Mouse (Mus musculus) testis, adult 2 months (tissue): Measurements from ENCODE around the gene Galnt10. TPM values are rescaled to one million over a fixed set of nuclear protein-coding genes. Genes with fewer than 3 reads are reported as not detected.
A peak's percentile ranks its signal among the peaks of the same experiment; 100 is the strongest.

ENCODE experiments used
- H3K27ac ChIP-seq: fragments of 200-500 bp; 2 replicates; pipeline ENCODE4 v1.5.1; 2012; ENCODE audit warnings: low read depth, low read length; ENCODE audit not compliant: control insufficient read depth, insufficient read depth
- H3K27me3 ChIP-seq: fragments of 200-500 bp; 2 replicates; pipeline ENCODE4 v1.6.1; 2012; ENCODE audit warnings: mild to moderate bottlenecking, low read length, moderate library complexity; ENCODE audit not compliant: control insufficient read depth, insufficient read depth
- H3K36me3 ChIP-seq: fragments of 200-500 bp; 2 replicates; pipeline ENCODE4 v1.6.1; 2012; ENCODE audit warnings: mild to moderate bottlenecking, low read length; ENCODE audit not compliant: control insufficient read depth, insufficient read depth
- H3K4me1 ChIP-seq: fragments of 200-500 bp; 2 replicates; pipeline ENCODE4 v1.6.1; 2012; ENCODE audit warnings: low read length; ENCODE audit not compliant: control insufficient read depth, insufficient read depth
- H3K4me3 ChIP-seq: fragments of 200-500 bp; 2 replicates; pipeline ENCODE4 v1.5.1; 2012; ENCODE audit warnings: low read depth, mild to moderate bottlenecking, low read length, moderate library complexity, mixed read lengths; ENCODE audit not compliant: control insufficient read depth
- CTCF ChIP-seq: fragments of 200-500 bp; IDR thresholded peaks from 2 replicates; pipeline ENCODE4 v1.5.1; 2012; ENCODE audit warnings: low read depth, mild to moderate bottlenecking, inconsistent platforms, low read length, moderate library complexity; ENCODE audit not compliant: control insufficient read depth, insufficient read depth, insufficient replicate concordance
- POLR2A ChIP-seq: fragments of 200-500 bp; IDR thresholded peaks from 2 replicates; pipeline ENCODE4 v1.6.1; 2012; ENCODE audit warnings: low read depth, mild to moderate bottlenecking, inconsistent platforms, low read length, moderate library complexity; ENCODE audit not compliant: control insufficient read depth
- polyA plus RNA-seq: library from polyadenylated mRNA; depleted of rRNA; stranded (reverse); fragments of >200 nt; gene quantifications from 2 replicates; pipeline ENCODE4 v1.2.3, GENCODE M21; 2012

Gene Galnt10
- polyA plus RNA-seq, 1 experiment = 25.9 TPM

DNA sequence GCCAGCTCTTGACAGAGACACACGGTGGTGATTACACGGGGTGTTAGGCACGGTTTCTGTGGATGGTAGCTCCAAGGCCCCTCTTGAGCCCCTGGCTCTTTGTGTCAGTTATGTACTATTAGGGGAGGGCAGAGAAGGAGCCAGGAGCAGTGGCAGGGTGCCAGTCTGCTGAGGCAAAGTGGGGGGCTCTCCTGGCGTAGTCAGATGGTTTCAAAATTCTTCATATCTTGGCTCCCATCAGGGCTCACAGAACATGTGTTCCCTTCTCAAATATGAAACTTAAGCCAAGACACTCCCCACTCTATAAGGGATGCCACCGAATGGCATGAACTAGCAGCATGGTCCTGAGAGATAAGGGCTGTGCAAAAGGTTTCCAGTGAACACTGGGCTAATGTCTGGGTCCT lies 20.8 kb upstream of the Galnt10 start:
- no peak overlapping the region for H3K4me3 ChIP-seq
- no peaks in the 10 kb centered on the region for H3K27me3 ChIP-seq
- no peak overlapping the region for H3K27ac ChIP-seq
- TF ChIP-seq CTCF (no peak), POLR2A (no peak)
- H3K36me3 ChIP-seq = no peaks in the 10 kb centered on the region
- H3K4me1 ChIP-seq = no peaks in the 10 kb centered on the region; the same call in 1 of the 2 replicates

DNA sequence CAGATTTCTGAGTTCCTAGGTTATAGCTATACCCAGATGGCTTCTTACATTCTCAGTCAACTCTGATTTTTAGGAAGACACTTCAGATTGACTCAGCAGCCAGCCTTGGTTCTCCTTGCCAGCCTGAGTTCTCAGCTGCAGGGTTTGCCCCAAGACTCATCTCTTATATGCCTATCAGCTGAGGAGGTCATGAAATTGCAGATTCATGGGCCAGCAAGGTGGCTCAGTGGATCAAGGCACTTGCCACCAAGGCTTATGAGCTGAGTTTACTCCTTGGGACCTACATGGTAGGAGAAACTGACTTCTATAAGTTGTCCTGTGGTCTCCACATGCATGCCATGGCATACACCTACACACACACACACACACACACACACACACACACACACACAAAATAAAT lies 19.8 kb upstream of the Galnt10 start:
- Histone ChIP-seq H3K27me3 (no peaks in the 10 kb centered on the region), H3K4me1 (no peaks in the 10 kb centered on the region; the same call in 1 of the 2 replicates)
- no peak for TF ChIP-seq POLR2A
- no peak for TF ChIP-seq CTCF

DNA sequence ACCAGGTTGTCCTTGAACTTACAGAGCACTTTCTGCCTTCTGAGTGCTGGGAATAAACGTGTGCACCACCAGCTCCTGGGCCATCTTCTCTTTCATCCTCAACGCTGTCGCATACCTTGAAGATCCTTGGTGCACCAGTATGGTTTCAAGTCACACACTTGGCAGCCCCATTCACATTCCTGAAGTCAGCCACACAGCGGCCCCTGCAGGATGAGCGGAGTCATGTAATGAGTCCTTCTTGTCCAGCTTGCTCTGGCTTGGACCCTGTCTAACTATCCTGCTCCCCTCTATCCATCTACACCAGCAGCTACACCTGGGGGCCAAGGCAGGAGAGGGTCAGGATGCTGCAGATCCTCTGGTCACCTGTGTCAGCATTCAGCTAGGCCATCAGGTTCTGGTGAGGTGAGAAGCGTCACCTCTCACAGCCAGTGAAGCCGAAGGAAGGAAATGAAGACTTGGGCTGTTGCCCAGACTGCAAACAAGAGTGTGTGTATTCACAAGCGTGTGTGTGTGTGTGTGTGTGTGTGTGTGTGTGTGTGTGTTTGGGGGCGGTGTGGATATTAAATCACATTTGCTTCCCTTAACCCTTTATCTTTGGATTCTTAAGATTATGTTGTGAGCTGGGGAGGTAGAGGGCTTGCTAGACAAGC lies 18.0 kb upstream of the Galnt10 start:
- no peak overlapping the region for H3K4me3 ChIP-seq
- no peaks in the 10 kb centered on the region for H3K4me1 ChIP-seq
- no peaks in the 10 kb centered on the region for H3K36me3 ChIP-seq

More for the DNA sequence above, 19.8 kb upstream of the Galnt10 start:
- Histone ChIP-seq H3K4me3 (no peak overlapping the region), H3K27ac (no peak overlapping the region), H3K36me3 (no peaks in the 10 kb centered on the region)

DNA sequence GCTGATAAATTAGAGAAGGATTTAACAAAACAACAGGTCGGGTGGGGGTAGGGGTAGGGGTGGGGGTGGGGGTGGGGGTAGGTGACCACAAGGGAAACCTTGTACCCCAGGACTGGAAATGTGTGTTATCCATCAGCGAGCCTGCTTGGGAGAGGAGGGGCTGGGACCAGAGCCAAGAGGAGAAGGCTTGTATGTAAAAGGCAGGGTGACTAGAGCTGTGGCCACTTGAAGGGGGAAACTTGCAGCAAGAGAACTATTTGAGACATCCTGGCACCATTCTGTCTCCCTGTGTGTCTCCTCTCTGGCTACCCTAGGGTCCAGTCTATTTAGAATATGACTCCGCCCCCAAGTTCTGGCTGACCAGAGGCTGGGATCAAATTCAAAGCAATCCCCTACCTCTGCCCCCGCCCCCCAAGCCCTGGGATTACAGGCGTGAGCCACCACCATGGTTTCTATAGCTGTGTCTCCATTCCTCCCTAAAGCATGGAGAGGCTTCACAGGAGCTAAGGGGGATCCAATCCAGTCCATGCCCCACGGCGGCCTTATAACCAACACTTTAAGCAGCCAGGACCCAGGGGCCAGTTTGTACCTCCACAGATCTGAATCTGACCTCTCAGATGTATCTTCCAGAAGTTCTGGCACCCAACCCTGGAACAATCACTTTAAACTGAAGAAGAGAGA lies 13.3 kb upstream of the Galnt10 start:
- TF ChIP-seq CTCF (no peak), POLR2A (no peak)
- Histone ChIP-seq H3K4me3 (no peak overlapping the region), H3K27me3 (no peaks in the 10 kb centered on the region), H3K36me3 (no peaks in the 10 kb centered on the region), H3K27ac (no peak overlapping the region), H3K4me1 (no peaks in the 10 kb centered on the region)

More for the DNA sequence above, 18.0 kb upstream of the Galnt10 start:
- H3K27me3 ChIP-seq = no peaks in the 10 kb centered on the region
- no peak for TF ChIP-seq POLR2A
- peak; percentile 33; the same call in 1 of the 2 replicates for TF ChIP-seq CTCF
- no peak overlapping the region for H3K27ac ChIP-seq

DNA sequence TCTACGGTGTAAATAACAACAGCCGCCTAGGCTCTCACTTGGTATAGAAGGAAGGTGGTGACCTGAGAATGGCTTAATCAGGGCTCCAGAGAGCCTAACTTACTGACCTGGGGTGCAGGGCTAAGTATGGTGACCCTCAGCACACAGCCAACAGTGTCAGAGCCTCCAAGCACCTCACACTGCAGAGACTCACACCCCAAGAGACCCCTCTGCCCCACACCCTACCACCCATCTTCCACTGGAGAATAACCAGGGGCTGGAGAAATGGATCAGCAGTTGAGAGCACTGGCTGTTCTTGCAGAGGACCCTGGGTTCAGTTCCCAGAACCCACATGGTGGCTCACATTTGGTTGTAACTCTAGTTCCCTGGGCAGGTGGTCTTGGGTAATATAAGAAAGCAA lies 12.2 kb upstream of the Galnt10 start:
- Histone ChIP-seq H3K36me3 (no peaks in the 10 kb centered on the region), H3K4me1 (no peaks in the 10 kb centered on the region), H3K27ac (no peak overlapping the region), H3K27me3 (no peaks in the 10 kb centered on the region), H3K4me3 (no peak overlapping the region)
- TF ChIP-seq CTCF (no peak), POLR2A (no peak)

DNA sequence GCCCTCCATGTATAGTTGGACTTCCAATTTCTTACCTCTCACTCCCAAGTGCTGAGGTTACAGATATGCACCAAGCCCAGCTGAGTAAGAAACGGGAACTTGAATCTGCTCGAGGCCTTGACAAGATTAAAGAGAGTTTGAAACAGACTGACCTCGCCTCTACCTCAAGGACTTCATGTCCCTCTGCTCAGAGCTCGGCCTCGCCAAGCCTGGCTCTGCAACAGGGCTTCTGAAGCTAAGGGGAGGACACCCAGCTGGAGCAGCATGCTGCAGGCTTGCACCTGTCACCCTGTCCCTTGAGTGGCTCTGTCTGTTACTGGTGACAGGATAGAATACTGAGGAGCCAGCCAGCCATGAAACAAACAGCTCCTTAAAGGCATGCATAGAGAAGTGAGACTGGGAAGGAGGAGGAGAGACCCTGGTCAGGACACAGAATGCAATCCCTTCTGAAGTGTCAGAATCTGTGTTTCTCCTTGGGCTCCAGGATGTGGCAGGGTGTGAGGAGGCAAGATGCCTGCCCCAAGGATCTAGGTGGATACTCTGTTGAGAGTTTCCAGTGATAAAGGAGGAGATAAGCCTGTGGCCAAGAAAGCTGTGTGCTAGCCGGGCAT lies 11.2 kb upstream of the Galnt10 start:
- Histone ChIP-seq H3K27ac (peak overlapping the region; percentile 36), H3K4me3 (no peak overlapping the region), H3K36me3 (no peaks in the 10 kb centered on the region), H3K27me3 (no peaks in the 10 kb centered on the region), H3K4me1 (no peaks in the 10 kb centered on the region)
- TF ChIP-seq POLR2A = no peak
- TF ChIP-seq CTCF = no peak

DNA sequence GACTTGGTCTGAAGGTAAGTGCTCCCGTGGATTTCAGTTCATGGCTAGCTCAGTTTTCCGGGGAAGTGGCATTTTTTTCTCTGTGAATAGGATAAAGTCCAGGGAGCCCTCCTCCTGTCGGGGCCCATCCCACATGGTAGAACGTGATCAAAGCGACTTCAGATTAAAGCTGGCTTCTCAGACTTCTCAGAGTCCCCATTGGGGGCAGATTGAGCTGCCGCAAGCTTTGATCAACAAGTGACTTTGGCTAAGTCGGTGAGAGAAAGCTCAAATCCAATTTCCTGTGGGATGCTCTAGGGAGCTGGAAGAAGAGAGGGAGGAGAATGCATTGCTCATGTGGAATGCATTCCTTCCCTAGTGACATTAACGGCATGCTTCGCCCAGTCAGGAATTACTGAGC lies 10.1 kb upstream of the Galnt10 start:
- no peaks in the 10 kb centered on the region for H3K36me3 ChIP-seq
- TF ChIP-seq CTCF (no peak), POLR2A (no peak)
- H3K4me1 ChIP-seq = no peaks in the 10 kb centered on the region
- no peak overlapping the region for H3K27ac ChIP-seq
- H3K27me3 ChIP-seq = no peaks in the 10 kb centered on the region
- no peak overlapping the region for H3K4me3 ChIP-seq
